Mouse (Mus musculus): Measurements from ENCODE around the gene Inka1. TPM values are rescaled to one million over a fixed set of nuclear protein-coding genes. Genes with fewer than 3 reads are reported as not detected.

Inka1 gene
- total RNA-seq, 2 experiments from 2014 or later, result 9.7 to 10.8 TPM

- DNase-seq (ENCODE audit: low spot score in 2 of 2), result peak; percentile 100
- peak within 1 kb of the TSS; percentile 93 for H3K4me3 ChIP-seq
- TF ChIP-seq CTCF (conservative IDR thresholded peaks at IDR 0.05), result no peak
- H3K27ac ChIP-seq, result peak within 1 kb of the TSS; percentile 100
These were observed 16.5 kb upstream of the Inka1 start, which contains the start of gene Ip6k1 for GRCm38 (mm10) chr9:108001922-108002770. TSS of gene Ip6k1 (plus strand) at chr9:108002501.

- DNase-seq (ENCODE audit: low spot score in 2 of 2), result no peak
- Histone ChIP-seq H3K27ac (no peak within 1 kb of the TSS), H3K4me3 (no peak within 1 kb of the TSS)
- TF ChIP-seq CTCF (conservative IDR thresholded peaks at IDR 0.05), result no peak
These were observed 10.4 kb upstream of the Inka1 start, which contains the start of gene Gm20662 for GRCm38 (mm10) chr9:107996049-107996448. TSS of gene Gm20662 (plus strand) at chr9:107996349.

DNA sequence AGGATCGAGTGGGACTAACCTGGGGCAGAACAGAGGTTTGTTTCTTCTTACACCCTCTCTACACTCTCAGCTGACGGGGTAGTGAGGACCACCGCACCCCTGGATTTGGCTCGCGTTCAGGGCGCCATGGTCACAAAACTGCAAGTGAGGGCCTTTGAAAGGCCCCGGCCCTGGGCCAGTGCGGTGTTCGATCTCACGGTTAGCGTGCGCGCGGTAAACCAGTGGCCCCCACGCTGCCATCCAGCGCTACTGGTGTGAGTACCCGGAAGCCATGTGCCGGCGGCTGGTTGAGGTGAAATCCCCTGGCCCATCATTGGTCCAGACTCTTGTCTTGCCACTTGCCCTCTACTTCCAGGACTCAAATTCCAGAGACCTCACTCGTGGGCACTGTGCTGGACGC is 9.8 kb upstream of the Inka1 start:
- Histone ChIP-seq H3K27ac (no peak overlapping the region), H3K4me3 (no peak overlapping the region)
- no peak for DNase-seq (ENCODE audit: low spot score in 2 of 2)
- no peak for TF ChIP-seq CTCF (conservative IDR thresholded peaks at IDR 0.05)

- no peak for DNase-seq (ENCODE audit: low spot score in 2 of 2)
- TF ChIP-seq CTCF (conservative IDR thresholded peaks at IDR 0.05), result no peak
- H3K4me3 ChIP-seq, result no peak overlapping the region
- no peak overlapping the region for H3K27ac ChIP-seq
These were observed 8.8 kb upstream of the Inka1 start for GRCm38 (mm10) chr9:107994464-107994863.

GRCm38 (mm10) chr9:107993013-107993412 is 7.3 kb upstream of the Inka1 start:
- DNase-seq (ENCODE audit: low spot score in 2 of 2), result no peak
- TF ChIP-seq CTCF (conservative IDR thresholded peaks at IDR 0.05), result no peak
- Histone ChIP-seq H3K4me3 (no peak overlapping the region), H3K27ac (no peak overlapping the region)

DNA sequence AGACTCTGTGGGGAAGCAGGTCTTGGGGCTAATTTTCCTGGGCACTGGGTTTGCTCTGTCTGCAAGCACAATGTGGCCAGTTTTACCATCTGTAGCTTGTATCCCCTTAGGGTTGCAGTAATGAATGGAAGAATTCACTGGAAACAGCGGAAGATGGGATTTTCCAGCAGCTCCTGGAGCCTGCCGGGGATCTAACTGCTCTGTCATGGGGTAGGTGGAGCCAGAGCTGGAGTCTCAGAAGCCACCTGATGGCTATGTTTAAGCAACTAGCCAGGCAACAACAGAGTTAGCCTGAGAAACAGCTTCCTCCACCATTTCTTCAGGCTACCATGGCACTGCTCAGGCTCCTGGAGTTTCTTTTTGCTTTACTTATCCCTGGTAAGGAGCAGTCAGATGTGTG is 6.5 kb upstream of the Inka1 start, which contains the start of gene Cdhr4:
Cdhr4 (plus strand) TSS at position 301 of the 400 bp plus-strand sequence.
- no peak for DNase-seq (ENCODE audit: low spot score in 2 of 2)
- TF ChIP-seq CTCF (conservative IDR thresholded peaks at IDR 0.05), result no peak
- H3K27ac ChIP-seq, result no peak within 1 kb of the TSS

DNA sequence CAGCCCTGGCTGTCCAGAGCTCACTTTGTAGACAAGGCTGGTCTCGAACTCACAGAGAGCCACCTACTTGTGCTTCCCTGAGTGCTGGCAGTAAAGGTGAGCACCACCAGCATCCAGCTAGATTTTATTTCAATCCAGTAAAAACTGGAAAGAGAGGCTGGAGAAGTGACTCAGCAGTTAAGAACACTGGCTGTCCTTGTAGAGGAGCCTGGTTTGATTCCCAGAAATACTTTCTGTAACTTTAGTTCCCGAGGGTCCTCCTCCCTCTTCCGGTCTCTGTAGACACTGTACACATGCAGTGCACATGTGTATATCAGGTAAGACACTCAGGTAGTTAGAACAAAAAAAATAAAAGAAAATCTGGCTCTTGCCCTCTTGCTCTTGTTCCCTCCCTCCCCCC is 2.3 kb upstream of the Inka1 start:
- no peak overlapping the region for H3K27ac ChIP-seq

More for the DNA sequence above, 6.5 kb upstream of the Inka1 start, which contains the start of gene Cdhr4:
- no peak within 1 kb of the TSS for H3K4me3 ChIP-seq

DNA sequence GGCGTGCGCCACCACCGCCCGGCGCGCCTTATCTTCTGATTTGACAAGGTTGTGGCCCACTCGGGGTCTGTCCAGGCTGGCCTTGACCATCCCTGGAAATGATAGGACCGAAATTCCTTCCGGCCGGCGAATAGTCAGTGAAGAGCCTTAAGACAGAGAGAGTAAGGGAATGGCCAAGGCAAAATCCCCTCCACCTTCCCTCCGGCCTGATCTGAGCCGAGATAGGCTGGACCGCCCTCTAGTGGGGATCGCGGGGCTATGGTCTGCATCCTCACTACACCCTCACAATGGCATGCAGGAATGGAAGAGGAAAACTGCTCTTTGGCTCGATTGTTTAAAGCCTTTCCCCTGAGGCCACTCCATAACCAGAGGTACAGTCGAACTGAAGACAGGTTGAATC is 697 bp upstream of the Inka1 start:
- TF ChIP-seq CTCF (conservative IDR thresholded peaks at IDR 0.05), result peak; percentile 89
- Histone ChIP-seq H3K4me3 (peak overlapping the region; percentile 81), H3K27ac (peak overlapping the region; percentile 96)
- DNase-seq (ENCODE audit: low spot score in 2 of 2), result peak; percentile 77 to 84

More for the DNA sequence above, 2.3 kb upstream of the Inka1 start:
- no peak for DNase-seq (ENCODE audit: low spot score in 2 of 2)
- no peak for TF ChIP-seq CTCF (conservative IDR thresholded peaks at IDR 0.05)
- no peak overlapping the region for H3K4me3 ChIP-seq

DNA sequence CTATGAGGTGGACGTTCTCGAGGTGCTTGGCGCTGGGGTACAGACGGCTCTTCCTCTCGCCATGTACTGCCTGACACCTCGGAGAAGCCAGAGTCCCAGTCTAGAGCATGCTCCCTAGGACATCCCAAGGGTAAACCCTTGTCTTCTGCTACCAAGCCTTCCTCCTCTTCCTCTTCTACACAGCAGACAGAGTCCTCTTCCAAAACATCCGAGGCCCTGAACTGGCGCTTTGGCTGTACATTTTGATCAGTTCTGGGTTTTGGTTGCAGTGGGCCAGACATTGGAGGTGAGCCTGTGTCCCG is 974 bp downstream of the Inka1 start:
- H3K27ac ChIP-seq, result peak overlapping the region; percentile 96

GRCm38 (mm10) chr9:107984052-107984753 is 1.5 kb downstream of the Inka1 start:
- H3K4me3 ChIP-seq, result peak overlapping the region; percentile 81
- no peak for TF ChIP-seq CTCF (conservative IDR thresholded peaks at IDR 0.05)
- H3K27ac ChIP-seq, result peak overlapping the region; percentile 96
- no peak for DNase-seq (ENCODE audit: low spot score in 2 of 2)

More for the DNA sequence above, 974 bp downstream of the Inka1 start:
- no peak for TF ChIP-seq CTCF (conservative IDR thresholded peaks at IDR 0.05)
- no peak for DNase-seq (ENCODE audit: low spot score in 2 of 2)
- peak overlapping the region; percentile 81 for H3K4me3 ChIP-seq

DNA sequence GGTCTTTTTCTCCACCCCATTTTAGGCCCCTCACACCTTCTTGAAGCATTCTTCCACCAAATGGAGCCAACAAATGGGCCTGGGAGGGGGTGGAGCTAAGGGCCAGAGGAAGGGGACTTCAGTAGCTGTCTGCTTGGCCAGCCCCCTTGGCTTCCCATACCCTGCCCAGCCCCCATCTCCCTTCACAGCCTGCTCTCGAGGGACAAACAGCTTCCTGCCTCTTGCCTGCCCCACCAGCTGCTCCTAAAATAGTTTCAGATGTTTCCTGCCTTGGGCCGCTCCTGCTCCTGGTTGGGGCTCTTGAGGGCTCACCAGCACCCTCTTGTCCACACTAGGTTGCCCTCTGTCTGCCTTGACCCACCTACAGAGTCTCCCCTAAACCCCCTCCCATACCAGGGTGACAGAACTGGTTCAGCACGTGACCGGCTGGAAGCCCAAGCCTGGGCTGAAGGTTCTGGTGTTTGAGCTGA is 2.2 kb downstream of the Inka1 start:
- Histone ChIP-seq H3K4me3 (peak overlapping the region; percentile 81), H3K27ac (peak overlapping the region; percentile 96)
- DNase-seq (ENCODE audit: low spot score in 2 of 2), result peak; percentile 39 to 51
- no peak for TF ChIP-seq CTCF (conservative IDR thresholded peaks at IDR 0.05)

DNA sequence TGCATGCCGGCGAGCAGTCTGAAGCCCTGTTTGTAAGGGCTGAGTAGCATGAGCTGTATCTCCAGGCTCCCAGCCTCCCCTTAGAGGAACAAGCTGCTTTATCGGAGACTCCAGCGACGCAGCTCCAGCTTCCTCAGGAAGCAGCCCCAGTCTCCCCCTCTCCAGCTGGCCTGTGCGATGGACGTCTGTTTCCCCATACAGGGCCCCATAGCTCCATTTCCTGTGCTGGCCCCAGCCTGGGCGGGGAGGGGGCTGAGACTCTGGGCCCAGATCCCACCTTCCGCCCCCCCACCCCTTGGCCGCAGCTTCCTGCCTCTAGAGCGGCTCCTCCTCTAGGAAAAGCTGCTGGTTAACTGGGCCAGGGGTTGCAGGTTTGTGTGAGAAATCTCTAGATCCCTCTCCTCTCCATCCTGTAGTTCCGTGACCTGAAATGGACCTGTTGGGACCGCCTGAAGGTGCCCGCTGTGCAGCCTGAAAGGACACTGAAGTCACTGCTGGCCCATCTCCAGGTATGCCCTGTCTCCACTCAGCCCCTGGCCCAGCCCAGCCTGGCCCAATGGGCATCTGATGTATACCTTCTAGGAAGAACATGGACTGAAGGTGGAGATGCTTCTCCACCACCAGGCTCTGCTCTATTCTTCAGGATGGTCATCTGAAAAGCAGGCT is 2.9 kb downstream of the Inka1 start, which contains the start of gene Gm20661:
Gm20661 (plus strand) TSS at position 378 of the 666 bp plus-strand sequence.
- Histone ChIP-seq H3K27ac (peak within 1 kb of the TSS; percentile 96), H3K4me3 (peak within 1 kb of the TSS; percentile 81)
- peak; percentile 53 to 78 for DNase-seq (ENCODE audit: low spot score in 2 of 2)
- TF ChIP-seq CTCF (conservative IDR thresholded peaks at IDR 0.05), result no peak
